Mouse (Mus musculus) CH12.LX (cell line): ENCODE measurements around the gene Cnnm3.

Experiments used
- CHD1 ChIP-seq: IDR thresholded peaks from 2 replicates; pipeline ENCODE4 v1.6.1; 2012; ENCODE audit warnings: low read depth, low read length, improper control_type of control experiment, inconsistent platforms
- CHD2 ChIP-seq: IDR thresholded peaks from 2 replicates; pipeline ENCODE4 v1.6.1; 2011; ENCODE audit warnings: low read length, improper control_type of control experiment
- CTCF ChIP-seq, 2 experiments: IDR thresholded peaks in 1 of 2; conservative IDR thresholded peaks in 1 of 2; 2 replicates each; pipeline ENCODE4 v1.5.1; 2011 to 2012; ENCODE audit warnings: low read depth in 2 of 2, low read length in 2 of 2, improper control_type of control experiment in 1 of 2, inconsistent platforms in 1 of 2, mild to moderate bottlenecking in 1 of 2, moderate library complexity in 1 of 2
- EP300 ChIP-seq: IDR thresholded peaks from 2 replicates; pipeline ENCODE4 v1.6.1; 2011; ENCODE audit warnings: low read length, improper control_type of control experiment
- MAZ ChIP-seq: IDR thresholded peaks from 2 replicates; pipeline ENCODE4 v1.6.1; 2012; ENCODE audit warnings: low read depth, mild to moderate bottlenecking, inconsistent platforms, low read length, improper control_type of control experiment, moderate library complexity
- RCOR1 ChIP-seq: conservative IDR thresholded peaks from 2 replicates; pipeline ENCODE4 v1.6.1; 2012; ENCODE audit warnings: low read depth, mild to moderate bottlenecking, inconsistent platforms, low read length, improper control_type of control experiment
- TCF12 ChIP-seq: IDR thresholded peaks from 2 replicates; pipeline ENCODE4 v1.6.1; 2014; ENCODE audit warnings: low read depth, mild to moderate bottlenecking, inconsistent platforms, low read length, improper control_type of control experiment

- TF ChIP-seq CTCF (conservative IDR thresholded peaks at IDR 0.05 in 1 of 2, IDR thresholded peaks at IDR 0.05 in 1 of 2; ENCODE audit: low read depth in 2 of 2, low read length in 2 of 2) = no peak
- no peak for TF ChIP-seq EP300
- no peak for TF ChIP-seq TCF12
- no peak for TF ChIP-seq RCOR1
- no peak for TF ChIP-seq CHD1
- no peak for TF ChIP-seq MAZ
- no peak for TF ChIP-seq CHD2
Measured at GRCm38 (mm10) chr1:36547981-36548598, 36.4 kb downstream of the Cnnm3 start.
